In genomic region chr7:72696736-72697135, GRCm38 (mm10) we compare ENCODE assay signal across 22 mouse cellular contexts.
DNase-seq lines count a peak whose midpoint lies in the region; ATAC-seq and TF ChIP-seq lines count a peak whose summit lies in the region.
"Had no signal": no experiment of that assay in that cellular context is flagged by ENCODE, and none has a peak within 500 bp of the region (broad histone marks: within the 10 kb centered on the region; RNA-seq: fewer than 3 reads in every experiment).

No protein-coding gene starts in this region.

- no peaks in the 10 kb centered on the region for H3K27me3 ChIP-seq in heart, adult 2 months (ENCODE audit: control insufficient read depth, insufficient read depth, low read length)
- H3K27me3 ChIP-seq in midbrain, embryonic 11.5 days (ENCODE audit: control insufficient read depth, insufficient read depth, low read length), result no peaks in the 10 kb centered on the region
- no peaks in the 10 kb centered on the region for H3K27me3 ChIP-seq in midbrain, embryonic 16.5 days (ENCODE audit: control insufficient read depth, insufficient read depth, low read depth, low read length)
- H3K27me3 ChIP-seq: CH12.LX; embryonic facial prominence, embryonic 15.5 days; heart, embryonic 13.5 days; intestine, embryonic 15.5 days had no signal

- no peaks in the 10 kb centered on the region for H3K9me3 ChIP-seq in midbrain, embryonic 11.5 days (ENCODE audit: control insufficient read depth, low read length)
- no peaks in the 10 kb centered on the region for H3K9me3 ChIP-seq in midbrain, embryonic 16.5 days (replicated peaks; ENCODE audit: control insufficient read depth, low read length, poor library complexity, severe bottlenecking)
- H3K9me3 ChIP-seq: embryonic facial prominence, embryonic 15.5 days; forebrain, embryonic 10.5 days; hindbrain, embryonic 10.5 days; intestine, embryonic 15.5 days had no signal

- H3K4me2 ChIP-seq in midbrain, embryonic 11.5 days, result no peak overlapping the region
- H3K4me2 ChIP-seq in midbrain, embryonic 16.5 days (ENCODE audit: low read length), result no peak overlapping the region
- H3K4me2 ChIP-seq: embryonic facial prominence, embryonic 15.5 days; heart, embryonic 13.5 days; hindbrain, embryonic 14.5 days; intestine, embryonic 15.5 days had no signal

- no peak overlapping the region for H3K4me3 ChIP-seq in heart, adult 2 months
- no peak overlapping the region for H3K4me3 ChIP-seq in midbrain, embryonic 11.5 days (ENCODE audit: low read depth, low read length)
- H3K4me3 ChIP-seq in midbrain, embryonic 16.5 days (ENCODE audit: low read depth, low read length), result no peak overlapping the region
- H3K4me3 ChIP-seq: embryonic facial prominence, embryonic 15.5 days; erythroblast, embryonic 14.5 days; forebrain, embryonic 10.5 days; heart, embryonic 13.5 days; hindbrain, embryonic 10.5 days; intestine, embryonic 15.5 days had no signal

- TF ChIP-seq EP300 in heart, adult 2 months (IDR thresholded peaks at IDR 0.05; ENCODE audit: insufficient read depth, low read depth, low read length), result no peak

- H3K79me2 ChIP-seq in heart, adult 2 months (replicated peaks; ENCODE audit: control insufficient read depth, insufficient read depth, low read length), result no peaks in the 10 kb centered on the region

- 71% methylated on average over 3 of the region's 3 CpGs for WGBS in heart, adult 2 months
- 95% methylated on average over 3 of the region's 3 CpGs for WGBS in midbrain, embryonic 11.5 days
- 92% methylated on average over 3 of the region's 3 CpGs for WGBS in midbrain, embryonic 16.5 days

- H3K9ac ChIP-seq in heart, adult 2 months (ENCODE audit: low read depth, low read length), result no peak overlapping the region
- no peak overlapping the region for H3K9ac ChIP-seq in midbrain, embryonic 11.5 days (ENCODE audit: low read length)
- no peak overlapping the region for H3K9ac ChIP-seq in midbrain, embryonic 16.5 days (ENCODE audit: low read depth, low read length)
- H3K9ac ChIP-seq: embryonic facial prominence, embryonic 15.5 days; heart, embryonic 13.5 days; hindbrain, embryonic 14.5 days; intestine, embryonic 15.5 days had no signal

- H3K27ac ChIP-seq in heart, adult 2 months, result no peak overlapping the region
- no peak overlapping the region for H3K27ac ChIP-seq in midbrain, embryonic 11.5 days (ENCODE audit: low read depth, low read length)
- H3K27ac ChIP-seq in midbrain, embryonic 16.5 days (ENCODE audit: low read length), result no peak overlapping the region
- H3K27ac ChIP-seq: embryonic facial prominence, embryonic 15.5 days; forebrain, embryonic 10.5 days; heart, embryonic 13.5 days; hindbrain, embryonic 10.5 days; hindbrain, embryonic 14.5 days; intestine, embryonic 15.5 days had no signal

- ATAC-seq in midbrain, embryonic 11.5 days (ENCODE audit: low FRiP score), result no peak
- ATAC-seq in midbrain, embryonic 16.5 days, result no peak
- ATAC-seq: forebrain, embryonic 14.5 days; intestine, embryonic 15.5 days had no signal

- intact Hi-C loops in heart, adult 2 months (cut with DNase I), result no loop called here
- intact Hi-C loops in left cerebral cortex, postnatal 14 days (cut with DNase I), result loop anchor here (10.0 kb wide), 1 partner anchor 678 kb away; the partner anchor contains the start of gene Rgma

- no peaks in the 10 kb centered on the region for H3K4me1 ChIP-seq in heart, adult 2 months (ENCODE audit: control insufficient read depth, insufficient read depth, low read length)
- H3K4me1 ChIP-seq in midbrain, embryonic 11.5 days (ENCODE audit: control insufficient read depth, insufficient read depth, low read length), result no peaks in the 10 kb centered on the region
- H3K4me1 ChIP-seq in midbrain, embryonic 16.5 days (ENCODE audit: control insufficient read depth, insufficient read depth, low read length), result no peaks in the 10 kb centered on the region
- H3K4me1 ChIP-seq: embryonic facial prominence, embryonic 15.5 days; forebrain, embryonic 10.5 days; heart, embryonic 13.5 days; hindbrain, embryonic 10.5 days; intestine, embryonic 15.5 days had no signal

- peak; percentile 16 to 25 for DNase-seq in heart, adult 18-20 months
- no peak for DNase-seq in heart, adult 2 months
- DNase-seq in midbrain, embryonic 11.5 days (ENCODE audit: low spot score, missing footprints), result peak; percentile 76
- DNase-seq in NIH3T3 (ENCODE audit: low read depth), result peak; percentile 52
- no peak for DNase-seq in left cerebral cortex, postnatal 14 days (ENCODE audit: low spot score in 2 of 2)
- DNase-seq: adrenal gland, adult 8-10 months; adrenal gland, postnatal 36 days; cerebellum, adult 11 months; cerebellum, adult 8-10 months; cerebellum, postnatal 14 days; embryo, embryonic 11 days; kidney, adult 18-20 months had no signal

- TF ChIP-seq POLR2A in heart, adult 2 months (IDR thresholded peaks at IDR 0.05; ENCODE audit: insufficient read depth, low read depth, low read length), result no peak

- no peak for TF ChIP-seq CTCF in heart, adult 2 months (IDR thresholded peaks at IDR 0.05)

- H3K36me3 ChIP-seq in heart, adult 2 months (ENCODE audit: control insufficient read depth, insufficient read depth, low read length), result no peaks in the 10 kb centered on the region
- H3K36me3 ChIP-seq in midbrain, embryonic 11.5 days (ENCODE audit: control insufficient read depth, insufficient read depth, low read length), result no peaks in the 10 kb centered on the region
- no peaks in the 10 kb centered on the region for H3K36me3 ChIP-seq in midbrain, embryonic 16.5 days (ENCODE audit: control insufficient read depth, insufficient read depth, low read length)
- H3K36me3 ChIP-seq: embryonic facial prominence, embryonic 15.5 days; forebrain, embryonic 10.5 days; heart, embryonic 13.5 days; hindbrain, embryonic 10.5 days; intestine, embryonic 15.5 days had no signal

Comparison
In these comparisons a context has a peak if more than half of its experiments do, and no peak if none do; other contexts are left out.
1. DNase-seq: peak in heart, adult 18-20 months (2 of 2), midbrain, embryonic 11.5 days (single experiment) and NIH3T3 (single experiment); none in heart, adult 2 months (0 of 2) and left cerebral cortex, postnatal 14 days (0 of 2).